Comparison of ENCODE assay signal across 43 mouse cellular contexts in the genomic region with DNA sequence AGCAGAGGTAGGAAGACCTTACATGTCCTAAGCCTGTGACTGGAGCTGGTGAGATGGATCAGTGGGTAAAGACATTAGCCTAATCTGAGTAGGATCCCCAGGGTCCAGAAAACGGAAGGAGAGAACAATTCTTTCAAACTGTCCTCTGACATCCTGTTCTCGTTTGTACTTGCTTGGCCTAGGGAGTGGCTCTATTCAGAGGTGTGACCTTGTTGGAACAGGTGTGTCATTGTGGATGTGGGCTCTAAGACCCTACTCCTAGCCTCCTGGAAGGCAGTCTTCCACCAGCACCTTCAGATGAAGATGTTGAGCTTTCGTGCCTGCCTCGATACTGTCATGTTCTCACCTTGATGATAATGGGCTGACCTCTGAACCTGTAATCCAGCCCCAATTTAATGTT. TPM values are rescaled to one million over a fixed set of nuclear protein-coding genes. Genes with fewer than 3 reads are reported as not detected.
"Had no signal": no experiment of that assay in that cellular context is flagged by ENCODE, and none has a peak within 500 bp of the region (broad histone marks: within the 10 kb centered on the region; RNA-seq: fewer than 3 reads in every experiment).

No protein-coding gene starts in this region.

- H3K9ac ChIP-seq: heart, embryonic 12.5 days; heart, embryonic 13.5 days; heart, embryonic 15.5 days; hindbrain, embryonic 12.5 days; hindbrain, embryonic 13.5 days; hindbrain, embryonic 14.5 days; hindbrain, embryonic 15.5 days; intestine, embryonic 15.5 days; kidney, embryonic 15.5 days had no signal

- H3K36me3 ChIP-seq: heart, embryonic 12.5 days; heart, embryonic 13.5 days; heart, embryonic 15.5 days; hindbrain, embryonic 10.5 days; hindbrain, embryonic 12.5 days; hindbrain, embryonic 13.5 days; hindbrain, embryonic 15.5 days; intestine, embryonic 15.5 days; kidney, embryonic 15.5 days had no signal

- H3K4me3 ChIP-seq: heart, embryonic 12.5 days; heart, embryonic 15.5 days; hindbrain, embryonic 10.5 days; hindbrain, embryonic 12.5 days; hindbrain, embryonic 13.5 days; hindbrain, embryonic 15.5 days; intestine, embryonic 15.5 days; kidney, embryonic 15.5 days; layer of hippocampus, adult 2 months; left cerebral cortex, adult 2 months had no signal

- DNase-seq: heart, postnatal 10 days; heart, postnatal 14 days; heart, postnatal 36 days; kidney, adult 11 months; kidney, adult 8-10 months; kidney, adult 9 months; kidney, postnatal 14 days; layer of hippocampus, adult 9-11 months; layer of hippocampus, postnatal 36 days had no signal

- H3K9me3 ChIP-seq: heart, embryonic 12.5 days; heart, embryonic 13.5 days; heart, embryonic 15.5 days; hindbrain, embryonic 10.5 days; hindbrain, embryonic 12.5 days; hindbrain, embryonic 13.5 days; hindbrain, embryonic 15.5 days; intestine, embryonic 15.5 days; kidney, embryonic 15.5 days had no signal

- H3K27ac ChIP-seq: heart, embryonic 13.5 days; heart, embryonic 15.5 days; hindbrain, embryonic 10.5 days; hindbrain, embryonic 12.5 days; hindbrain, embryonic 13.5 days; hindbrain, embryonic 14.5 days; hindbrain, embryonic 15.5 days; hindbrain, postnatal 0 days; kidney, embryonic 15.5 days; kidney, postnatal 0 days; layer of hippocampus, adult 2 months; left cerebral cortex, adult 2 months had no signal

- H3K4me1 ChIP-seq: heart, embryonic 12.5 days; hindbrain, embryonic 10.5 days; hindbrain, embryonic 12.5 days; hindbrain, embryonic 13.5 days; hindbrain, embryonic 15.5 days; intestine, embryonic 15.5 days; kidney, embryonic 15.5 days had no signal

- H3K27me3 ChIP-seq: heart, embryonic 12.5 days; heart, embryonic 13.5 days; heart, embryonic 15.5 days; hindbrain, embryonic 12.5 days; hindbrain, embryonic 13.5 days; hindbrain, embryonic 15.5 days; intestine, embryonic 15.5 days; kidney, embryonic 15.5 days had no signal

RNA-seq across cellular contexts. Expression of gene Cga, which starts 12.6 kb away (rescaled TPM):
- total RNA-seq: heart, postnatal 10 days; heart, postnatal 14 days; heart, postnatal 25 days; heart, postnatal 36 days; heart, postnatal 4 days; hematopoietic stem cell, adult 5-6 weeks; hindbrain, postnatal 0 days; layer of hippocampus, adult 18-20 months; layer of hippocampus, adult 2 months; layer of hippocampus, adult 8-10 months; layer of hippocampus, postnatal 14 days; layer of hippocampus, postnatal 25 days; layer of hippocampus, postnatal 36 days; left cerebral cortex, adult 18-20 months; left cerebral cortex, adult 2 months had no signal
- polyA plus RNA-seq: heart, embryonic 12.5 days; heart, embryonic 13.5 days; heart, embryonic 14.5 days; heart, embryonic 15.5 days; heart, embryonic 16.5 days; heart, postnatal 0 days; hindbrain, embryonic 11.5 days; hindbrain, embryonic 13.5 days; hindbrain, embryonic 14.5 days; hindbrain, embryonic 15.5 days; hindbrain, postnatal 0 days; inflammation-experienced regulatory T-cells, adult 6 months; intestine, embryonic 14.5 days; intestine, embryonic 15.5 days; intestine, embryonic 16.5 days; intestine, postnatal 0 days; kidney, adult 2 months; kidney, embryonic 14.5 days; kidney, embryonic 15.5 days; kidney, embryonic 16.5 days; kidney, postnatal 0 days; large intestine, adult 2 months had no signal
